Mouse (Mus musculus) lung, embryonic 15.5 days (tissue): ENCODE results near the gene Ankrd33b. TPM values are rescaled to one million over a fixed set of nuclear protein-coding genes. Genes with fewer than 3 reads are reported as not detected.

ENCODE experiments used
- ATAC-seq: fragments of 200-750 bp; cut with Nextera tagmentation; 2 replicates; pipeline ENCODE4 v1.8.0; 2017; ENCODE audit warnings: moderate number of reproducible peaks, borderline replicate concordance; ENCODE audit not compliant: low FRiP score, low TSS enrichment; ENCODE audit errors: extremely low read depth
- H3K27ac ChIP-seq: fragments of 300-500 bp; sonication (generic); 2 replicates; pipeline ENCODE4 v1.5.1; 2015; ENCODE audit warnings: moderate library complexity, mild to moderate bottlenecking, inconsistent platforms
- H3K27me3 ChIP-seq: fragments of 300-500 bp; sonication (generic); 2 replicates; pipeline ENCODE4 v1.6.1; 2015; ENCODE audit warnings: inconsistent platforms
- H3K36me3 ChIP-seq: fragments of 300-500 bp; sonication (generic); 2 replicates; pipeline ENCODE4 v1.6.1; 2015; ENCODE audit warnings: inconsistent platforms
- H3K4me1 ChIP-seq: fragments of 300-500 bp; sonication (generic); 2 replicates; pipeline ENCODE4 v1.6.1; 2015; ENCODE audit warnings: inconsistent platforms
- H3K4me2 ChIP-seq: fragments of 300-500 bp; sonication (generic); 2 replicates; pipeline ENCODE4 v1.6.1; 2015; ENCODE audit warnings: inconsistent platforms, mild to moderate bottlenecking, moderate library complexity
- H3K4me3 ChIP-seq: fragments of 300-500 bp; sonication (generic); 2 replicates; pipeline ENCODE4 v1.5.1; 2015; ENCODE audit warnings: mild to moderate bottlenecking, inconsistent platforms
- H3K9ac ChIP-seq: fragments of 300-500 bp; sonication (generic); 2 replicates; pipeline ENCODE4 v1.6.1; 2015; ENCODE audit warnings: inconsistent platforms
- H3K9me3 ChIP-seq: fragments of 300-500 bp; sonication (generic); 2 replicates; pipeline ENCODE4 v1.6.1; 2016; ENCODE audit warnings: inconsistent platforms
- WGBS: fragments of 180-500 bp; shearing (Covaris S2); methylation state at CpG from one replicate; pipeline ENCODE4 v1.1.7; 2015; 5-methylcytosine and 5-hydroxymethylcytosine counted together
- polyA plus RNA-seq: library from polyadenylated mRNA; unstranded; fragments of >200 nt; fragmentation: Nextera tagmentation; extraction: Ambion mirVana; gene quantifications from 2 replicates; pipeline ENCODE4 v1.2.1, GENCODE M21; 2015

Gene Ankrd33b
- 4.1 and 5.3 TPM in 2 replicates for polyA plus RNA-seq

- peak within 1 kb of the TSS; percentile 63 for H3K4me3 ChIP-seq
- H3K9me3 ChIP-seq: no peaks in the 10 kb centered on the region
- peak within 1 kb of the TSS; percentile 56 for H3K9ac ChIP-seq
- H3K27ac ChIP-seq: no peak within 1 kb of the TSS
- WGBS: under 1% methylated on average over 44 of the region's 49 CpGs
- H3K4me2 ChIP-seq: peak within 1 kb of the TSS; percentile 99
- no peaks in the 10 kb centered on the region for H3K36me3 ChIP-seq
- peak; percentile 60; the same call in 1 of the 2 replicates for ATAC-seq
- peaks cover 30% of the 10 kb centered on the region for H3K4me1 ChIP-seq
- H3K27me3 ChIP-seq: peaks cover 53% of the 10 kb centered on the region
Observed at GRCm38 (mm10) chr15:31367481-31368200, at the start of gene Ankrd33b. Gene Ankrd33b (minus strand): TSS chr15:31367726.

- Histone ChIP-seq H3K36me3 (no peaks in the 10 kb centered on the region), H3K9me3 (no peaks in the 10 kb centered on the region), H3K27me3 (no peaks in the 10 kb centered on the region), H3K4me2 (no peak overlapping the region), H3K4me3 (no peak overlapping the region), H3K4me1 (0 out of 2 replicates have a peak, but pooled peaks cover 4% of the 10 kb centered on the region), H3K27ac (no peak overlapping the region; the same call in 1 of the 2 replicates), H3K9ac (no peak overlapping the region)
- 32% methylated on average over 4 of the region's 4 CpGs for WGBS
- 0 out of 2 replicates have a peak, but pooled peaks have one; percentile 4 for ATAC-seq
Observed at GRCm38 (mm10) chr15:31415181-31415580, 47.7 kb upstream of the Ankrd33b start.

- WGBS: 47% methylated on average over 6 of the region's 6 CpGs
- Histone ChIP-seq H3K4me3 (no peak overlapping the region), H3K27me3 (no peaks in the 10 kb centered on the region), H3K9ac (no peak overlapping the region), H3K36me3 (no peaks in the 10 kb centered on the region), H3K9me3 (no peaks in the 10 kb centered on the region), H3K4me1 (0 out of 2 replicates have a peak, but pooled peaks cover 4% of the 10 kb centered on the region), H3K4me2 (no peak overlapping the region), H3K27ac (no peak overlapping the region)
- no peak for ATAC-seq
Observed at GRCm38 (mm10) chr15:31414179-31414898, 46.8 kb upstream of the Ankrd33b start.

GRCm38 (mm10) chr15:31413662-31414061, 46.1 kb upstream of the Ankrd33b start:
- no peaks in the 10 kb centered on the region for H3K9me3 ChIP-seq
- H3K27me3 ChIP-seq: no peaks in the 10 kb centered on the region
- H3K4me1 ChIP-seq: 0 out of 2 replicates have a peak, but pooled peaks cover 4% of the 10 kb centered on the region
- WGBS: 81% methylated on average over 6 of the region's 6 CpGs
- no peak overlapping the region for H3K4me3 ChIP-seq
- H3K4me2 ChIP-seq: no peak overlapping the region
- no peak overlapping the region for H3K27ac ChIP-seq
- no peaks in the 10 kb centered on the region for H3K36me3 ChIP-seq
- H3K9ac ChIP-seq: no peak overlapping the region
- no peak for ATAC-seq

- H3K4me1 ChIP-seq: 0 out of 2 replicates have a peak, but pooled peaks cover 4% of the 10 kb centered on the region
- no peak for ATAC-seq
- no peak overlapping the region for H3K4me3 ChIP-seq
- H3K27me3 ChIP-seq: no peaks in the 10 kb centered on the region
- no peak overlapping the region for H3K4me2 ChIP-seq
- no peaks in the 10 kb centered on the region for H3K36me3 ChIP-seq
- 29% methylated on average over 3 of the region's 3 CpGs for WGBS
- H3K9ac ChIP-seq: no peak overlapping the region
- no peaks in the 10 kb centered on the region for H3K9me3 ChIP-seq
- no peak overlapping the region for H3K27ac ChIP-seq
Observed at GRCm38 (mm10) chr15:31412933-31413332, 45.4 kb upstream of the Ankrd33b start.

- no peak overlapping the region for H3K4me3 ChIP-seq
- H3K9me3 ChIP-seq: no peaks in the 10 kb centered on the region
- ATAC-seq: no peak
- no peaks in the 10 kb centered on the region for H3K36me3 ChIP-seq
- no peak overlapping the region for H3K27ac ChIP-seq
- 68% methylated on average over 6 of the region's 6 CpGs for WGBS
- no peak overlapping the region for H3K9ac ChIP-seq
- 0 out of 2 replicates have a peak, but pooled peaks cover 6% of the 10 kb centered on the region for H3K4me1 ChIP-seq
- no peaks in the 10 kb centered on the region for H3K27me3 ChIP-seq
- no peak overlapping the region for H3K4me2 ChIP-seq
Observed at GRCm38 (mm10) chr15:31412436-31412835, 44.9 kb upstream of the Ankrd33b start.

GRCm38 (mm10) chr15:31407490-31407889, 40.0 kb upstream of the Ankrd33b start:
- no peak overlapping the region for H3K27ac ChIP-seq
- ATAC-seq: 0 out of 2 replicates have a peak, but pooled peaks have one; percentile 21
- no peaks in the 10 kb centered on the region for H3K36me3 ChIP-seq
- no peak overlapping the region for H3K4me3 ChIP-seq
- 37% methylated on average over 4 of the region's 4 CpGs for WGBS
- H3K27me3 ChIP-seq: no peaks in the 10 kb centered on the region
- no peak overlapping the region for H3K9ac ChIP-seq
- H3K4me1 ChIP-seq: peaks cover 10% of the 10 kb centered on the region; the same call in 1 of the 2 replicates
- H3K4me2 ChIP-seq: no peak overlapping the region
- no peaks in the 10 kb centered on the region for H3K9me3 ChIP-seq

- 0 out of 2 replicates have a peak, but pooled peaks have one; percentile 7 for ATAC-seq
- Histone ChIP-seq H3K4me3 (no peak overlapping the region), H3K9ac (no peak overlapping the region), H3K4me2 (no peak overlapping the region), H3K27ac (no peak overlapping the region), H3K27me3 (no peaks in the 10 kb centered on the region), H3K9me3 (no peaks in the 10 kb centered on the region), H3K36me3 (no peaks in the 10 kb centered on the region), H3K4me1 (peaks cover 10% of the 10 kb centered on the region; the same call in 1 of the 2 replicates)
- 73% methylated on average over 5 of the region's 5 CpGs for WGBS
Observed at GRCm38 (mm10) chr15:31406881-31407280, 39.4 kb upstream of the Ankrd33b start.

GRCm38 (mm10) chr15:31404346-31404745, 36.8 kb upstream of the Ankrd33b start:
- H3K9me3 ChIP-seq: no peaks in the 10 kb centered on the region
- 73% methylated on average over 8 of the region's 8 CpGs for WGBS
- H3K36me3 ChIP-seq: no peaks in the 10 kb centered on the region
- no peak overlapping the region for H3K4me2 ChIP-seq
- no peak overlapping the region for H3K4me3 ChIP-seq
- no peaks in the 10 kb centered on the region for H3K27me3 ChIP-seq
- H3K4me1 ChIP-seq: peaks cover 10% of the 10 kb centered on the region; the same call in 1 of the 2 replicates
- H3K9ac ChIP-seq: no peak overlapping the region
- no peak for ATAC-seq
- H3K27ac ChIP-seq: no peak overlapping the region

GRCm38 (mm10) chr15:31402200-31402892, 34.8 kb upstream of the Ankrd33b start:
- Histone ChIP-seq H3K4me1 (peaks cover 3% of the 10 kb centered on the region; the same call in 1 of the 2 replicates), H3K9me3 (no peaks in the 10 kb centered on the region), H3K27me3 (no peaks in the 10 kb centered on the region), H3K4me2 (no peak overlapping the region), H3K9ac (no peak overlapping the region), H3K36me3 (no peaks in the 10 kb centered on the region), H3K27ac (no peak overlapping the region), H3K4me3 (no peak overlapping the region)
- 86% methylated on average over 12 of the region's 12 CpGs for WGBS
- no peak for ATAC-seq

- no peak overlapping the region for H3K9ac ChIP-seq
- H3K36me3 ChIP-seq: no peaks in the 10 kb centered on the region
- no peak overlapping the region for H3K4me2 ChIP-seq
- no peak overlapping the region for H3K27ac ChIP-seq
- no peaks in the 10 kb centered on the region for H3K9me3 ChIP-seq
- H3K4me1 ChIP-seq: no peaks in the 10 kb centered on the region
- 41% methylated on average over 3 of the region's 3 CpGs for WGBS
- no peak for ATAC-seq
- no peaks in the 10 kb centered on the region for H3K27me3 ChIP-seq
- H3K4me3 ChIP-seq: no peak overlapping the region
Observed at GRCm38 (mm10) chr15:31400974-31401373, 33.4 kb upstream of the Ankrd33b start.
